Mouse (Mus musculus) myocyte (in vitro differentiated cells): ENCODE data around the gene Tnc. TPM values are rescaled to one million over a fixed set of nuclear protein-coding genes. Genes with fewer than 3 reads are reported as not detected.

Experiments
- H3K27me3 ChIP-seq: one replicate; pipeline ENCODE4 v1.6.1; 2011; ENCODE audit not compliant: control insufficient read depth, insufficient read depth, insufficient read length
- H3K36me3 ChIP-seq: one replicate; pipeline ENCODE4 v1.6.1; 2011; ENCODE audit not compliant: control insufficient read depth, insufficient read depth
- H3K4me2 ChIP-seq: one replicate; pipeline ENCODE4 v1.6.1; 2011; ENCODE audit warnings: low read depth, control low read depth
- H3K4me3 ChIP-seq: one replicate; pipeline ENCODE4 v1.5.1; 2011; ENCODE audit warnings: mild to moderate bottlenecking, control low read depth, moderate library complexity
- H3K79me2 ChIP-seq: one replicate; pipeline ENCODE4 v1.6.1; 2011; ENCODE audit not compliant: control insufficient read depth, insufficient read depth
- H3ac ChIP-seq: one replicate; pipeline ENCODE4 v1.6.1; 2011; ENCODE audit not compliant: control insufficient read depth, insufficient read length
- CEBPB ChIP-seq: IDR thresholded peaks from 2 replicates; pipeline ENCODE4 v1.6.1; 2011; ENCODE audit warnings: mild to moderate bottlenecking, moderate library complexity; ENCODE audit not compliant: poor library complexity, insufficient read depth, severe bottlenecking
- E2F4 ChIP-seq: IDR thresholded peaks from one replicate; pipeline ENCODE4 v1.6.1; 2011; ENCODE audit warnings: mild to moderate bottlenecking, control low read depth, moderate library complexity; ENCODE audit not compliant: insufficient read depth
- MAX ChIP-seq: IDR thresholded peaks from one replicate; pipeline ENCODE4 v1.6.1; 2011; ENCODE audit warnings: low read depth, mild to moderate bottlenecking, control low read depth
- MYOD1 ChIP-seq, 3 experiments: IDR thresholded peaks; one replicate each; pipeline ENCODE4 v1.6.1; 2011; ENCODE audit warnings: control low read depth in 2 of 3, low read depth in 2 of 3, mild to moderate bottlenecking in 2 of 3, moderate library complexity in 1 of 3; ENCODE audit not compliant: insufficient read length in 2 of 3, control insufficient read depth in 1 of 3
- MYOG ChIP-seq, 3 experiments: IDR thresholded peaks; one replicate each; pipeline ENCODE4 v1.6.1; 2011; ENCODE audit warnings: control low read depth in 2 of 3, low read depth in 2 of 3, mild to moderate bottlenecking in 2 of 3; ENCODE audit not compliant: insufficient read length in 2 of 3, control insufficient read depth in 1 of 3, insufficient read depth in 1 of 3
- POLR2A ChIP-seq: IDR thresholded peaks from one replicate; pipeline ENCODE4 v1.6.1; 2011; ENCODE audit warnings: low read depth, mild to moderate bottlenecking, control low read depth, moderate library complexity; ENCODE audit not compliant: insufficient read length
- POLR2AphosphoS2 ChIP-seq: IDR thresholded peaks from one replicate; pipeline ENCODE4 v1.6.1; 2011; ENCODE audit warnings: low read depth, control low read depth; ENCODE audit not compliant: insufficient read length
- REST ChIP-seq: IDR thresholded peaks from one replicate; pipeline ENCODE4 v1.6.1; 2011; ENCODE audit warnings: mild to moderate bottlenecking, control low read depth, moderate library complexity; ENCODE audit not compliant: insufficient read depth, insufficient read length
- SRF ChIP-seq: IDR thresholded peaks from one replicate; pipeline ENCODE4 v1.6.1; 2011; ENCODE audit warnings: low read depth; ENCODE audit not compliant: control insufficient read depth, insufficient read length
- TCF12 ChIP-seq: IDR thresholded peaks from one replicate; pipeline ENCODE4 v1.6.1; 2011; ENCODE audit warnings: mild to moderate bottlenecking, control low read depth; ENCODE audit not compliant: poor library complexity, insufficient read depth, severe bottlenecking
- TCF3 ChIP-seq: IDR thresholded peaks from one replicate; pipeline ENCODE4 v1.6.1; 2011; ENCODE audit warnings: low read depth, control low read depth; ENCODE audit not compliant: insufficient read length
- USF1 ChIP-seq: IDR thresholded peaks from one replicate; pipeline ENCODE4 v1.6.1; 2011; ENCODE audit warnings: low read depth, mild to moderate bottlenecking, control low read depth, moderate library complexity
- polyA plus RNA-seq: library from polyadenylated mRNA; unstranded; fragments of >200 nt; fragmentation: generic; extraction: Trizol; gene quantifications from one replicate; pipeline ENCODE4 v1.2.1, GENCODE M21; 2012; ENCODE audit warnings: missing spikeins

The Tnc gene
- polyA plus RNA-seq, 1 experiment, result 183 TPM

GRCm38 (mm10) chr4:64037513-64037912 lies 9.3 kb downstream of the Tnc start:
- Histone ChIP-seq H3K4me3 (no peak overlapping the region), H3K27me3 (no peaks in the 10 kb centered on the region), H3K4me2 (no peak overlapping the region), H3ac (no peak overlapping the region), H3K79me2 (peaks cover 80% of the 10 kb centered on the region), H3K36me3 (peaks cover 47% of the 10 kb centered on the region)
- TF ChIP-seq POLR2AphosphoS2, result no peak
- no peak for TF ChIP-seq MYOG (IDR thresholded peaks at IDR 0.05; ENCODE audit: control insufficient read depth in 1 of 3, insufficient read depth in 1 of 3, insufficient read length in 2 of 3, low read depth in 2 of 3)
- no peak for TF ChIP-seq CEBPB
- TF ChIP-seq USF1, result no peak
- no peak for TF ChIP-seq MYOD1 (IDR thresholded peaks at IDR 0.05; ENCODE audit: control insufficient read depth in 1 of 3, insufficient read length in 2 of 3, low read depth in 2 of 3)
- no peak for TF ChIP-seq TCF12
- TF ChIP-seq SRF, result no peak
- no peak for TF ChIP-seq POLR2A
- no peak for TF ChIP-seq MAX
- no peak for TF ChIP-seq REST
- TF ChIP-seq E2F4, result no peak
- TF ChIP-seq TCF3, result no peak

- Histone ChIP-seq H3K79me2 (peaks cover 85% of the 10 kb centered on the region), H3K4me2 (no peak overlapping the region), H3K36me3 (peaks cover 28% of the 10 kb centered on the region), H3K4me3 (no peak overlapping the region), H3K27me3 (no peaks in the 10 kb centered on the region), H3ac (no peak overlapping the region)
- TF ChIP-seq SRF, result no peak
- no peak for TF ChIP-seq POLR2AphosphoS2
- TF ChIP-seq USF1, result no peak
- TF ChIP-seq CEBPB, result no peak
- TF ChIP-seq MYOD1 (IDR thresholded peaks at IDR 0.05; ENCODE audit: control insufficient read depth in 1 of 3, insufficient read length in 2 of 3, low read depth in 2 of 3), result no peak
- TF ChIP-seq E2F4, result no peak
- TF ChIP-seq TCF3, result no peak
- no peak for TF ChIP-seq MYOG (IDR thresholded peaks at IDR 0.05; ENCODE audit: control insufficient read depth in 1 of 3, insufficient read depth in 1 of 3, insufficient read length in 2 of 3, low read depth in 2 of 3)
- no peak for TF ChIP-seq POLR2A
- no peak for TF ChIP-seq TCF12
- no peak for TF ChIP-seq MAX
- no peak for TF ChIP-seq REST
Measured at GRCm38 (mm10) chr4:64034724-64035123, 12.1 kb downstream of the Tnc start.

- Histone ChIP-seq H3K27me3 (no peaks in the 10 kb centered on the region), H3K4me3 (no peak overlapping the region), H3K36me3 (peaks cover 31% of the 10 kb centered on the region), H3K79me2 (peaks cover 90% of the 10 kb centered on the region), H3ac (no peak overlapping the region), H3K4me2 (no peak overlapping the region)
- TF ChIP-seq MYOD1 (IDR thresholded peaks at IDR 0.05; ENCODE audit: control insufficient read depth in 1 of 3, insufficient read length in 2 of 3, low read depth in 2 of 3), result no peak
- no peak for TF ChIP-seq SRF
- no peak for TF ChIP-seq POLR2A
- TF ChIP-seq REST, result no peak
- no peak for TF ChIP-seq POLR2AphosphoS2
- no peak for TF ChIP-seq E2F4
- TF ChIP-seq CEBPB, result no peak
- TF ChIP-seq MYOG (IDR thresholded peaks at IDR 0.05; ENCODE audit: control insufficient read depth in 1 of 3, insufficient read depth in 1 of 3, insufficient read length in 2 of 3, low read depth in 2 of 3), result no peak
Measured at GRCm38 (mm10) chr4:64033191-64033590, 13.6 kb downstream of the Tnc start.

GRCm38 (mm10) chr4:64029486-64029885 lies 17.3 kb downstream of the Tnc start:
- H3K27me3 ChIP-seq, result no peaks in the 10 kb centered on the region
- no peak overlapping the region for H3K4me2 ChIP-seq
- no peak overlapping the region for H3K4me3 ChIP-seq
- peaks cover 87% of the 10 kb centered on the region for H3K79me2 ChIP-seq
- peaks cover 10% of the 10 kb centered on the region for H3K36me3 ChIP-seq
- no peak for TF ChIP-seq MAX
- TF ChIP-seq POLR2A, result no peak
- no peak overlapping the region for H3ac ChIP-seq

GRCm38 (mm10) chr4:64025591-64025990 lies 21.2 kb downstream of the Tnc start:
- H3K27me3 ChIP-seq, result no peaks in the 10 kb centered on the region
- H3K4me2 ChIP-seq, result no peak overlapping the region
- H3K36me3 ChIP-seq, result peaks cover 40% of the 10 kb centered on the region
- no peak overlapping the region for H3K4me3 ChIP-seq
- no peak overlapping the region for H3ac ChIP-seq
- TF ChIP-seq SRF (no peak), REST (no peak), MAX (no peak), MYOD1 (IDR thresholded peaks at IDR 0.05; ENCODE audit: control insufficient read depth in 1 of 3, insufficient read length in 2 of 3, low read depth in 2 of 3) (no peak), TCF12 (no peak), E2F4 (no peak), CEBPB (no peak), TCF3 (no peak), USF1 (no peak), MYOG (IDR thresholded peaks at IDR 0.05; ENCODE audit: control insufficient read depth in 1 of 3, insufficient read depth in 1 of 3, insufficient read length in 2 of 3, low read depth in 2 of 3) (no peak), POLR2A (no peak), POLR2AphosphoS2 (no peak)
- H3K79me2 ChIP-seq, result peaks cover 81% of the 10 kb centered on the region
